Mouse (Mus musculus): Measurements from ENCODE around the gene Vcan.

DNA sequence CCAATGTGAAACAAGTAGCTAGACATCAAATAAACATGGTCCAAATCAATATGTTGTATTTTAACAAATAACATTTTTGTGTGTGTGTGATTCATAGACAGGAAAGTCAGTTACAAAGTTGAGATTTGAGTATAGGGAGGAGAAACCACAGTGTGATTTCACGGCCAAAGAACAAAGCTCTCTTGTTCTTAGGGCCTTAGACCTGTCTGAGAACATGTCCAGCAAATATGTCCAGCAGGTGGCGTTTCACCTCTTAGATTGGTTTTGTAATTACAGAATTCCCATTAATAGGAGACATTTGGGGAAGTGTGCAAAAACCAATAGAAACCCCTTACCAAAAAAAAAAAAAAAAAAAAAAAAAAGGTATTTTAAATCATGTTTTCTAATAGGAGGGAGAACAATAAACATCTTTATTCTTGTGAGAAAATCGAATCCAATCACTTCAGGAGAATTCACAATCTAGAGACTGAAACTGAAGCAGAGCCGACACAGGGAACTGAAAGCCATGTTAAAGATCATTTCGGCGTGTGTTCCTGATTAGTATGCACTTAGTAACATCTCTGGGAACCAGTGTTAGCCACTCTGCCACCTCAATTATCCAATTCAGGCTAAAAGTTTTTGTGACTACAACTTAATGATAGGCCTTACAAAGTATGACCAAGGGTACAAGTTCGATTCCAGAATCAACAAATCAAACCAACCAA is 37.1 kb upstream of the Vcan start:
- no peak for TF ChIP-seq CTCF (IDR thresholded peaks at IDR 0.05; ENCODE audit: control insufficient read depth, insufficient read depth, insufficient read length)
- TF ChIP-seq MYOG (IDR thresholded peaks at IDR 0.05; ENCODE audit: control insufficient read depth, extremely low read depth, insufficient read length): no peak
- TF ChIP-seq USF1 (IDR thresholded peaks at IDR 0.05; ENCODE audit: low read depth): no peak
- no peak for TF ChIP-seq MYOD1 (IDR thresholded peaks at IDR 0.05; ENCODE audit: control insufficient read depth, insufficient read length, low read depth)
- no peak for TF ChIP-seq MAX (IDR thresholded peaks at IDR 0.05)
- TF ChIP-seq CEBPB (IDR thresholded peaks at IDR 0.05; ENCODE audit: low read depth): no peak

All from C2C12 (cell line).